Mouse (Mus musculus) neural tube, embryonic 15.5 days (tissue): ENCODE measurements at regions not wholly inside any gene's neighbourhood (a gene's known extent, or its start where the extent isn't known, plus 50 kb on each side); places are given as distances from the start of the nearest gene placed in this dataset.

Experiments
- ATAC-seq: fragments of 200-750 bp; cut with Nextera tagmentation; 2 replicates; pipeline ENCODE4 v1.8.0; 2017; ENCODE audit warnings: mild to moderate bottlenecking, moderate TSS enrichment, moderate library complexity; ENCODE audit not compliant: low FRiP score
- H3K27ac ChIP-seq: fragments of 300-500 bp; sonication (generic); replicated peaks from 2 replicates; pipeline ENCODE4 v1.5.1; 2015; ENCODE audit warnings: mild to moderate bottlenecking, inconsistent platforms
- H3K27me3 ChIP-seq: fragments of 300-500 bp; sonication (generic); replicated peaks from 2 replicates; pipeline ENCODE4 v1.6.1; 2015; ENCODE audit warnings: inconsistent platforms
- H3K36me3 ChIP-seq: fragments of 300-500 bp; sonication (generic); 2 replicates; pipeline ENCODE4 v1.6.1; 2015; ENCODE audit warnings: inconsistent platforms
- H3K4me1 ChIP-seq: fragments of 300-500 bp; sonication (generic); 2 replicates; pipeline ENCODE4 v1.6.1; 2015; ENCODE audit warnings: inconsistent platforms
- H3K4me2 ChIP-seq: fragments of 300-500 bp; sonication (generic); 2 replicates; pipeline ENCODE4 v1.6.1; 2015; ENCODE audit warnings: inconsistent platforms, mild to moderate bottlenecking, moderate library complexity
- H3K4me3 ChIP-seq: fragments of 300-500 bp; sonication (generic); replicated peaks from 2 replicates; pipeline ENCODE4 v1.5.1; 2015; ENCODE audit warnings: mild to moderate bottlenecking, inconsistent platforms
- H3K9ac ChIP-seq: fragments of 300-500 bp; sonication (generic); replicated peaks from 2 replicates; pipeline ENCODE4 v1.6.1; 2015; ENCODE audit warnings: mild to moderate bottlenecking, inconsistent platforms
- H3K9me3 ChIP-seq: fragments of 300-500 bp; sonication (generic); replicated peaks from 2 replicates; pipeline ENCODE4 v1.6.1; 2016; ENCODE audit warnings: inconsistent platforms
- WGBS: fragments of 180-500 bp; shearing (Covaris S2); methylation state at CpG from one replicate; pipeline ENCODE4 v1.1.7; 2015; ENCODE audit warnings: mixed read lengths; 5-methylcytosine and 5-hydroxymethylcytosine counted together

DNA sequence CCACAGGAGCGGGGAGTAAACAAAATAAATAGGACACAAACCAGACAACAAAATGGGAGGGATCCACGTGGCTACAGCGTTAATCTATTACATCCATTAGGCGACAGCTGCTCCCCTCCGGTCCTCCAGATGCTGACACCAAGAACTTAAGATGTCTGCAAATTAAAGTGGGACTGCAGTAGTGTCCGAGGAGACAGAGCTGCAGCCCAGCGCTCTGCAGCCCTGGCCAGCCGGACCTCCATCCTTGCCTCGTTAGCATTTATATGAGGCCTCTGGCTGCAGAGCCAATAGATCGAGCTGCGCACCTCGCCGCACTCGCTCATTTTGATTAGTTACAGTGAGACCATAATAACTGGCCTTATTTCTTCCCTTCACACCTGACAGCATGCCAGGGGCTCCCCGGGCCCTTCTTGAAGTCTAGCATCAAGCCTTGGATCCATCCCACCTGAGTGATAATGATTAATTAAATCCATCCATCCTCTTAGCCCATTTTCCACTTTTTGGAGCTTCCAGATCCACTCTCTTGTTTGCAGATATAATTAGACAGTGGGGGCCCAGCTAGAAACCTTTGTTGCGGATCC, 119.7 kb upstream of the Kit start:
- H3K4me2 ChIP-seq: peak overlapping the region; percentile 28
- H3K36me3 ChIP-seq: no peaks in the 10 kb centered on the region
- peaks cover 22% of the 10 kb centered on the region for H3K4me1 ChIP-seq
- no peak overlapping the region for H3K4me3 ChIP-seq
- H3K27ac ChIP-seq: peak overlapping the region; percentile 23; the same call in 1 of the 2 replicates
- ATAC-seq: peak; percentile 78
- 32% methylated on average over 16 of the region's 16 CpGs for WGBS
- H3K9me3 ChIP-seq: no peaks in the 10 kb centered on the region
- H3K9ac ChIP-seq: no peak overlapping the region
- H3K27me3 ChIP-seq: no peaks in the 10 kb centered on the region

GRCm38 (mm10) chr5:75457403-75457802, 117.3 kb upstream of the Kit start:
- Histone ChIP-seq H3K4me1 (peaks cover 19% of the 10 kb centered on the region), H3K9me3 (no peaks in the 10 kb centered on the region), H3K4me3 (no peak overlapping the region), H3K36me3 (no peaks in the 10 kb centered on the region), H3K9ac (no peak overlapping the region), H3K27ac (no peak overlapping the region), H3K4me2 (no peak overlapping the region), H3K27me3 (no peaks in the 10 kb centered on the region)
- no peak for ATAC-seq
- 46% methylated on average over 6 of the region's 6 CpGs for WGBS

DNA sequence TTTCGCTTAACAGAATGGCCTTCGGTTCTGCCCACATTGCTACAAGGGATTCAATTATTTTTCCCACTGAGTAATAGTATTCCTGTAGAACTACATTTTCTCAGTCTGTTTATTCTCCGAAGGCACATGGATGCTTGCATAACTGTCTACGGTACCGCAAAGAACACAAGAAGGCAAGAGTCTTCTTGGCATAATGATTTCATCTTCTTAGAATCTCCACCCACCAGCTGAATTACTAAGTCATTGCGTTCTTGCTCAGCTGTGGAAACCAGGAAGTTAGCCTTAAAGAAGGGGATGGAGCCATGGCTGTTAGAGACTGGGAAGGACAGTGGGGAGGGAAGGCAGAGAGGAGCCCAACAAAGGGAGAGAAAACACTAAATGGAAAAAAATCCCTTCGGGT, 116.4 kb upstream of the Kit start:
- Histone ChIP-seq H3K9ac (no peak overlapping the region), H3K27ac (no peak overlapping the region), H3K4me2 (no peak overlapping the region), H3K4me1 (peaks cover 19% of the 10 kb centered on the region), H3K36me3 (no peaks in the 10 kb centered on the region), H3K9me3 (no peaks in the 10 kb centered on the region), H3K4me3 (no peak overlapping the region), H3K27me3 (no peaks in the 10 kb centered on the region)
- ATAC-seq: no peak
- 92% methylated on average over 7 of the region's 7 CpGs for WGBS

DNA sequence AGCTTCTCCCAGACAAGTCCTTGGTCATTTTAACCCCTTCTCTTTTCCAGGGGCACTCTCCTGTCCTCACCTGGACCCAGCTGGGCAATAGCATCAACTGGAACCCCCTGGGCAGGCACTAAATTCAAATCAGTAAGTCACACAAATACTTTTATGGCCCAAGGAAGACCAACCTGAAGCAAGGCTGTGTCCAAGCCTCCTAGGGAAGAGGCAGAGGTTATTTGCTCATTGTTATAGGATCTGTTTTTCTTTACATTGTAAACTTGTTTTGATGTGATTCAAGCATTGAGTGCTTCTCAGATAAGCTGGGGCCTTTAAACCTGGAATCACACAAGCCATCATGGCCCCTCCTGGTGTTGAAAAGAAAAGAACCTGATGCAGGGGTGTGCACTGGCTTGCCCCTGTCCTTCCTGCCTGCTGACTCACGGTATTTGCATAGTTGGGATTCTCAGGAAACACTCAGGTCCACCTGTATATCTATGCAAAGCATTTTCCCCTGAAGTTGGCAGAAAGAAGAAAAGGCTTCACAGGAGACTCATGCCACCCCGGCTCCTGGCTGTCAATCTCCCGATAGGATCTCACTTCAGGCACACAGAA, 114.9 kb upstream of the Kit start:
- WGBS: 71% methylated on average over 3 of the region's 3 CpGs
- ATAC-seq: no peak

GRCm38 (mm10) chr5:75460414-75461025, 114.2 kb upstream of the Kit start:
- Histone ChIP-seq H3K4me3 (no peak overlapping the region), H3K9me3 (no peaks in the 10 kb centered on the region)
- no peak for ATAC-seq

More for the DNA sequence above, 114.9 kb upstream of the Kit start:
- H3K9me3 ChIP-seq: no peaks in the 10 kb centered on the region
- H3K4me1 ChIP-seq: peaks cover 6% of the 10 kb centered on the region
- H3K9ac ChIP-seq: no peak overlapping the region
- no peak overlapping the region for H3K4me3 ChIP-seq
- H3K4me2 ChIP-seq: no peak overlapping the region
- H3K36me3 ChIP-seq: no peaks in the 10 kb centered on the region
- H3K27ac ChIP-seq: no peak overlapping the region
- H3K27me3 ChIP-seq: no peaks in the 10 kb centered on the region

DNA sequence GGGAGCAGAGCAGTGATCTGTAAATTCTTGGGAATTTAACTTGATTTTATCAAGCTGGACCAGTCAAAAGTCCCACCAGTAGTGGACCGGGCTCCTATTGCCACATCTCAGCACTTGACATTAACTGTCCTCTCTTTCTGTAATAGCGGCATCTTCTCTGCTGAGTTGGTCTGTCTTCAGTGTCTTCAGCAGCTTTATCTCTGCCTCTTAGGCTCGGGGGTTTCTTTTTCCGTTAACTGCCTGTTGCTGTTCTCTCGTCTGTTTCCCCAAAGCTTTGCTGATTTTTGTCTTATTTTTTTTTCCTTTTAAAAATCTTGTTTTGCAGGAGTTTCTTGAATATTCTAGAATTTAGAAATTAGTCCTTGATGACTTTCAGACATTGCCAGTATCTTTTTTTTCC, 113.3 kb upstream of the Kit start:
- Histone ChIP-seq H3K4me1 (no peaks in the 10 kb centered on the region), H3K36me3 (no peaks in the 10 kb centered on the region), H3K9me3 (no peaks in the 10 kb centered on the region), H3K27me3 (no peaks in the 10 kb centered on the region), H3K4me3 (no peak overlapping the region), H3K4me2 (no peak overlapping the region), H3K9ac (no peak overlapping the region), H3K27ac (no peak overlapping the region)
- 87% methylated on average over 5 of the region's 5 CpGs for WGBS
- no peak for ATAC-seq

More at GRCm38 (mm10) chr5:75460414-75461025, 114.2 kb upstream of the Kit start:
- Histone ChIP-seq H3K4me2 (no peak overlapping the region), H3K9ac (no peak overlapping the region), H3K27me3 (no peaks in the 10 kb centered on the region), H3K36me3 (no peaks in the 10 kb centered on the region), H3K27ac (no peak overlapping the region), H3K4me1 (no peaks in the 10 kb centered on the region)
- 91% methylated on average over 9 of the region's 9 CpGs for WGBS

DNA sequence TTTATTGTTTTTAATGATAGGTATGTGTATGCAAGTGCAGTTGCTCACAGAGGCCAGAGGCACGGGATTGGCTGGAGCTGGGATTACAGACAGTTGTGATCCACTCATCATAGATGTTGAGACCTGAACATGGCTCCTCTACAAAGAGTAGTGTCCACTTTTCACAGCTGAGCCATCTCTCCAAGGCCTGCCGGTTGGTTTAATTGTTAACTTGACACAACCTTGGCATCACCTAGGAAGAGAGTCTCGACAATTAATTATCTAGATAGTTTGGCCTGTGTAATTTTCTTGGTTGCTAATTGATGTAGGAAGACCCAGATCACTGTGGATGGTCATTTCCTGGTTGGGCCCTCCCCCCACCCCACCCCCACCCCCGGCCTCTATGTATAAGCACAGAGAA, 111.1 kb upstream of the Kit start:
- no peaks in the 10 kb centered on the region for H3K27me3 ChIP-seq
- H3K4me1 ChIP-seq: no peaks in the 10 kb centered on the region
- no peak overlapping the region for H3K4me3 ChIP-seq
- H3K4me2 ChIP-seq: no peak overlapping the region
- H3K9ac ChIP-seq: no peak overlapping the region
- no peaks in the 10 kb centered on the region for H3K9me3 ChIP-seq
- ATAC-seq: no peak
- H3K36me3 ChIP-seq: no peaks in the 10 kb centered on the region
- no peak overlapping the region for H3K27ac ChIP-seq
- WGBS: 85% methylated on average over 4 of the region's 4 CpGs

DNA sequence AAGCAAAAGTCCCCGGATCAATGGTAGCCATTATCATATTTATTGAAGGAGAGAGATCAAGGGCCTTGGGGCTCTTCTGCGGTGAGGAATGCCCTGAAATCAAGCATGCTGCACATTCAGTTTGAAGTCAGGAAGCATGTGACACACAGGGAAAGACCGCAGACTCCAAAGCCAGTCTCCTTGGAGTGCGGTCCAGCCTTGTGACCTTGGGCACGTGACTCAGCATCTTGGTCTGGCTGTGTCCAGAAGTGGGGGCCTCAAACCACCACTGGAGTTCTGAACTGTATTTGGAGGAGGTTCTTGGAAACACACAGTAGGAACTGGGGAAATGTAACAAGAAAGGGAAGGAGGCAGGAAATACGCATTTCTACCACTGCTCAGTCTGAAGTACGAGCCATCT, 109.0 kb upstream of the Kit start:
- Histone ChIP-seq H3K36me3 (no peaks in the 10 kb centered on the region), H3K9ac (no peak overlapping the region), H3K4me1 (no peaks in the 10 kb centered on the region), H3K4me2 (no peak overlapping the region), H3K27me3 (no peaks in the 10 kb centered on the region), H3K4me3 (no peak overlapping the region), H3K27ac (no peak overlapping the region), H3K9me3 (no peaks in the 10 kb centered on the region)
- ATAC-seq: no peak
- 87% methylated on average over 7 of the region's 7 CpGs for WGBS

DNA sequence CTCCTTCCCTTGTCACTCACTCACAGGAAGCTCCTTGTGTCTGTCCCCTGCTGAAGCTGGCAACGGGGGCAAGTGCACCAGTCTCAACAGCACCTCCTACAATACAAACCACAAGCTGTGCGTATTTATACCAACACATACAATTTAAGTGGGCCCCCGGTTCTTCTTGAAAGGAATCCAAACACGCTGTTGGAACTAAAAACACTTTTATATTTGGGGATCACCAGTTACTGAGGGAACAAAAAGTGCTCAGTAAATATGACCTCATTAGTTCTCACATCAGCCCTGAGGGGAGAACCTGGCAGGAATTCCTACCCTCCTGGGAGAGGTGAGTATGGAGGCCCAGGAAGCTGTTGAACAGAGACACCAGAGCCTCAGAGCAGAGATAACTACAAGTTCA, 107.8 kb upstream of the Kit start:
- no peak overlapping the region for H3K9ac ChIP-seq
- H3K27me3 ChIP-seq: no peaks in the 10 kb centered on the region
- no peaks in the 10 kb centered on the region for H3K4me1 ChIP-seq
- H3K9me3 ChIP-seq: no peaks in the 10 kb centered on the region
- 65% methylated on average over 4 of the region's 4 CpGs for WGBS
- no peak overlapping the region for H3K27ac ChIP-seq
- H3K4me3 ChIP-seq: no peak overlapping the region
- no peak overlapping the region for H3K4me2 ChIP-seq
- H3K36me3 ChIP-seq: no peaks in the 10 kb centered on the region
- ATAC-seq: no peak

DNA sequence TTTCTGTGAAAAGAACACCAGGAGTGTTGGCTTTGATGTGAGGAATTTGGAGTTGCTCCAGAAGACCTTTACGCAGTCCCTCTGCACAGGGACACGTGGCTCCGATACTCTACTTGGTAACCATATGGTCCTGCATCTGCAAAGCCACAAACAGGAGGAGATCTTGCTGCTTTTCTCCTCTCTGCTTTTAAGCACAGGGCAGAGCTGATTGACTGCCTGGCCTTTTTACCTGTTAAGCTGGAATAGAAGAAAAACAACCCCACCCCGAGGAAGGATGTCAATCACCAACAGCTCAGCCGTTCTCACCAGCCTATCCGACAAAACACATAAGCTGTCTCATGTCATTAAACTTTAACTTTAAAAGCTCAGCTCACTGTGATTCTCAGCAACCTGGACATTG, 106.8 kb upstream of the Kit start:
- Histone ChIP-seq H3K27ac (no peak overlapping the region), H3K4me1 (no peaks in the 10 kb centered on the region), H3K9me3 (no peaks in the 10 kb centered on the region), H3K9ac (no peak overlapping the region), H3K4me3 (no peak overlapping the region), H3K36me3 (no peaks in the 10 kb centered on the region), H3K27me3 (no peaks in the 10 kb centered on the region), H3K4me2 (no peak overlapping the region)
- no peak for ATAC-seq
- WGBS: 48% methylated on average over 6 of the region's 6 CpGs

DNA sequence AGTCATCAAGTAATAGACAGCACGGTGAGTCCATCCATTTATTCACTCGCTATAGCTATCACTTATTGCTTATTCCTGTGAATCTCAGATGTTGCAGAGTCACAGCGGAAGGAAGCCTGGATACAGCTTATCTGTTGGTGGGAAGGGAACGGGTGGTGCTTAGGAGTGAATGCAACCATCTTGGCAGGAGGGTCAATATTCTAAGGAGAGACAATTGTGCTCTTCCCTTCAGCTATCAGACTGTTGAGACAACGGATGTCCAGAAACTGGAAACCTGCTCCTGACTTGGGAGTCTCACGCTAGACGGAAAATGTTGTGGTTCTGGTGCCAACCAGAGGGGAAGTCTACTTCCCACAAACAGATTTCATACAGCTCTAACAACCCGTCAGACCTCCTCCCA, 103.7 kb upstream of the Kit start:
- H3K27ac ChIP-seq: no peak overlapping the region
- no peak overlapping the region for H3K9ac ChIP-seq
- no peak overlapping the region for H3K4me2 ChIP-seq
- no peaks in the 10 kb centered on the region for H3K36me3 ChIP-seq
- no peak overlapping the region for H3K4me3 ChIP-seq
- no peak for ATAC-seq
- WGBS: 93% methylated on average over 8 of the region's 8 CpGs
- no peaks in the 10 kb centered on the region for H3K4me1 ChIP-seq
- no peaks in the 10 kb centered on the region for H3K27me3 ChIP-seq
- no peaks in the 10 kb centered on the region for H3K9me3 ChIP-seq

DNA sequence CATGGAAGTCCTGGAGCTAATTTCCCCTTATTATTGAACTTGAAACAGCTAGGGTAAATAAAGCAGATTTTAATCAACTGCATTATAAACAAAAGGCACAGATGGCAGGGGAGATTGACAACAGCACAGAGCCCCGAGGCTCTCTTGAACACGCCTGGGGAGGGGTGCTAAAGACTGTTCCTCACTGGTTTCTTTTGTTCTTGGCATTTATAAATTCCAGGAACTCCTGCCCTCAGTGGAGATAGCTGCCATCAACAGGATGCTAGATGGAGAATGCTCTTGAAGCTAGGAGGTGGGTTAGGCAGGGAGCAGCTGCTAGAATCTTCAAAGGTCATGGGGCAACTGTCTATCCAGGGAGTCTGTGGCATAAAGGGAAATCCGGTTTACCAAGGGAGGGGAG, 102.2 kb upstream of the Kit start:
- H3K9ac ChIP-seq: no peak overlapping the region
- H3K36me3 ChIP-seq: no peaks in the 10 kb centered on the region
- no peak overlapping the region for H3K4me2 ChIP-seq
- 23% methylated on average over 3 of the region's 3 CpGs for WGBS
- no peak for ATAC-seq
- H3K4me3 ChIP-seq: no peak overlapping the region
- H3K27me3 ChIP-seq: no peaks in the 10 kb centered on the region
- H3K4me1 ChIP-seq: no peaks in the 10 kb centered on the region
- no peaks in the 10 kb centered on the region for H3K9me3 ChIP-seq
- no peak overlapping the region for H3K27ac ChIP-seq
